Mouse (Mus musculus) CH12.LX (cell line): Measurements from ENCODE around the gene Dgcr6. TPM values are rescaled to one million over a fixed set of nuclear protein-coding genes. Genes with fewer than 3 reads are reported as not detected.

Experiments
- DNase-seq: peaks from one replicate; pipeline ENCODE4 v3.0.0-alpha.2; 2013; ENCODE audit errors: extremely low read depth
- H3K27ac ChIP-seq: 2 replicates; pipeline ENCODE4 v1.5.1; 2012; ENCODE audit warnings: low read depth, mild to moderate bottlenecking, control low read depth, moderate library complexity; ENCODE audit not compliant: insufficient read depth
- H3K27me3 ChIP-seq: replicated peaks from 2 replicates; pipeline ENCODE3; 2012; ENCODE audit warnings: inconsistent platforms
- H3K36me3 ChIP-seq, 2 experiments: replicated peaks in 1 of 2; 2 replicates each; pipeline versions ENCODE3 to v1.6.1; 2012; ENCODE audit warnings: inconsistent platforms in 1 of 2, low read length in 1 of 2, mild to moderate bottlenecking in 1 of 2, mixed read lengths in 1 of 2, moderate library complexity in 1 of 2; ENCODE audit not compliant: control insufficient read depth in 1 of 2, insufficient read depth in 1 of 2
- H3K4me1 ChIP-seq, 2 experiments: 2 replicates each; pipeline ENCODE4 v1.6.1; 2012; ENCODE audit warnings: inconsistent platforms in 1 of 2, moderate library complexity in 1 of 2; ENCODE audit not compliant: insufficient read depth in 2 of 2, control insufficient read depth in 1 of 2
- H3K4me2 ChIP-seq: 2 replicates; pipeline ENCODE4 v1.6.1; 2012; ENCODE audit warnings: low read depth, mild to moderate bottlenecking, control low read depth; ENCODE audit not compliant: poor library complexity, insufficient read depth, severe bottlenecking
- H3K4me3 ChIP-seq, 3 experiments: fragments of 150-350 bp in 1 of 3; sonication (generic) in 1 of 3; replicated peaks in 1 of 3; 2 replicates each; pipeline versions ENCODE3 to v1.5.1; 2011 to 2012; ENCODE audit warnings: low read depth in 2 of 3, low read length in 2 of 3, mild to moderate bottlenecking in 2 of 3, moderate library complexity in 2 of 3, control low read depth in 1 of 3, improper control_type of control experiment in 1 of 3, inconsistent platforms in 1 of 3, mixed read lengths in 1 of 3; ENCODE audit not compliant: poor library complexity in 1 of 3
- H3K79me2 ChIP-seq: replicated peaks from 2 replicates; pipeline ENCODE4 v1.6.1; 2012; ENCODE audit warnings: mild to moderate bottlenecking, moderate library complexity; ENCODE audit not compliant: control insufficient read depth, poor library complexity, insufficient read depth, severe bottlenecking; ENCODE audit errors: extremely low read depth
- H3K9ac ChIP-seq: 2 replicates; pipeline ENCODE4 v1.6.1; 2012; ENCODE audit warnings: low read depth, mild to moderate bottlenecking, control low read depth, moderate library complexity; ENCODE audit not compliant: insufficient read depth
- H3K9me3 ChIP-seq: replicated peaks from 2 replicates; pipeline ENCODE3; 2012; ENCODE audit warnings: low read length, inconsistent platforms, mixed read lengths
- BHLHE40 ChIP-seq: IDR thresholded peaks from 2 replicates; pipeline ENCODE4 v1.6.1; 2011; ENCODE audit warnings: mild to moderate bottlenecking, low read depth, low read length, improper control_type of control experiment
- CTCF ChIP-seq, 2 experiments: IDR thresholded peaks in 1 of 2; conservative IDR thresholded peaks in 1 of 2; 2 replicates each; pipeline ENCODE4 v1.5.1; 2011 to 2012; ENCODE audit warnings: low read depth in 2 of 2, low read length in 2 of 2, improper control_type of control experiment in 1 of 2, inconsistent platforms in 1 of 2, mild to moderate bottlenecking in 1 of 2, moderate library complexity in 1 of 2
- ELF1 ChIP-seq: IDR thresholded peaks from 2 replicates; pipeline ENCODE4 v1.6.1; 2014; ENCODE audit warnings: low read depth, mild to moderate bottlenecking, inconsistent platforms, low read length, improper control_type of control experiment
- EP300 ChIP-seq: IDR thresholded peaks from 2 replicates; pipeline ENCODE4 v1.6.1; 2011; ENCODE audit warnings: low read length, improper control_type of control experiment
- GABPA ChIP-seq: IDR thresholded peaks from 2 replicates; pipeline ENCODE4 v1.6.1; 2012; ENCODE audit warnings: low read depth, low read length, improper control_type of control experiment, inconsistent platforms; ENCODE audit not compliant: insufficient replicate concordance
- HCFC1 ChIP-seq: IDR thresholded peaks from 2 replicates; pipeline ENCODE4 v1.6.1; 2012; ENCODE audit warnings: low read depth, mild to moderate bottlenecking, inconsistent platforms, low read length, improper control_type of control experiment
- JUN ChIP-seq: IDR thresholded peaks from 2 replicates; pipeline ENCODE4 v1.6.1; 2011; ENCODE audit warnings: low read depth, mild to moderate bottlenecking, low read length, improper control_type of control experiment, moderate library complexity; ENCODE audit not compliant: insufficient read depth
- KAT2A ChIP-seq: IDR thresholded peaks from 2 replicates; pipeline ENCODE4 v1.6.1; 2012; ENCODE audit warnings: low read length, improper control_type of control experiment, inconsistent platforms; ENCODE audit not compliant: insufficient replicate concordance
- MAFK ChIP-seq: IDR thresholded peaks from 2 replicates; pipeline ENCODE4 v1.6.1; 2011; ENCODE audit warnings: low read length, improper control_type of control experiment; ENCODE audit not compliant: insufficient replicate concordance
- MAZ ChIP-seq: IDR thresholded peaks from 2 replicates; pipeline ENCODE4 v1.6.1; 2012; ENCODE audit warnings: low read depth, mild to moderate bottlenecking, inconsistent platforms, low read length, improper control_type of control experiment, moderate library complexity
- MYC ChIP-seq: IDR thresholded peaks from 2 replicates; pipeline ENCODE4 v1.6.1; 2011; ENCODE audit warnings: low read depth, mild to moderate bottlenecking, improper control_type of control experiment, low read length
- NELFE ChIP-seq: IDR thresholded peaks from 2 replicates; pipeline ENCODE4 v1.6.1; 2011; ENCODE audit warnings: low read depth, low read length, improper control_type of control experiment
- NRF1 ChIP-seq: IDR thresholded peaks from 2 replicates; pipeline ENCODE4 v1.6.1; 2014; ENCODE audit warnings: low read depth, mild to moderate bottlenecking, inconsistent platforms, low read length, improper control_type of control experiment, moderate library complexity
- PAX5 ChIP-seq: IDR thresholded peaks from 2 replicates; pipeline ENCODE4 v1.6.1; 2012; ENCODE audit warnings: low read length, inconsistent platforms, mixed read lengths
- POLR2A ChIP-seq: IDR thresholded peaks from 2 replicates; pipeline ENCODE4 v1.6.1; 2011; ENCODE audit warnings: low read depth, mild to moderate bottlenecking, improper control_type of control experiment, low read length
- RAD21 ChIP-seq: IDR thresholded peaks from 2 replicates; pipeline ENCODE4 v1.6.1; 2011; ENCODE audit warnings: low read depth, mild to moderate bottlenecking, low read length, improper control_type of control experiment, moderate library complexity
- RCOR1 ChIP-seq: conservative IDR thresholded peaks from 2 replicates; pipeline ENCODE4 v1.6.1; 2012; ENCODE audit warnings: low read depth, mild to moderate bottlenecking, inconsistent platforms, low read length, improper control_type of control experiment
- SMC3 ChIP-seq: IDR thresholded peaks from 2 replicates; pipeline ENCODE4 v1.6.1; 2011; ENCODE audit warnings: low read depth, low read length, improper control_type of control experiment
- TBP ChIP-seq: conservative IDR thresholded peaks from 2 replicates; pipeline ENCODE4 v1.6.1; 2011; ENCODE audit warnings: low read depth, low read length, improper control_type of control experiment
- UBTF ChIP-seq: IDR thresholded peaks from 2 replicates; pipeline ENCODE4 v1.6.1; 2012; ENCODE audit warnings: low read depth, mild to moderate bottlenecking, inconsistent platforms, low read length, improper control_type of control experiment, moderate library complexity
- USF1 ChIP-seq: IDR thresholded peaks from 2 replicates; pipeline ENCODE4 v1.6.1; 2014; ENCODE audit warnings: low read depth, mild to moderate bottlenecking, inconsistent platforms, low read length, improper control_type of control experiment
- ZC3H11A ChIP-seq: IDR thresholded peaks from 2 replicates; pipeline ENCODE4 v1.6.1; 2012; ENCODE audit warnings: low read depth, mild to moderate bottlenecking, inconsistent platforms, low read length, improper control_type of control experiment
- ZNF384 ChIP-seq: IDR thresholded peaks from 2 replicates; pipeline ENCODE4 v1.6.1; 2012; ENCODE audit warnings: low read depth, low read length, improper control_type of control experiment, inconsistent platforms
- dilution Hi-C: fragments of 300-500 bp; cut with MboI; formaldehyde crosslinking; loops from 2 replicates; pipeline ENCODE4 v1.14.3; 2020; ENCODE audit warnings: low sequenced_read_pairs; ENCODE audit not compliant: extremely low pct_unique_long_range_greater_than_20kb, extremely low pct_ligation_motif_present
- in situ Hi-C: fragments of 300-500 bp; cut with MboI; formaldehyde crosslinking; loops from 3 replicates; pipeline ENCODE4 v1.14.3; 2019; ENCODE audit warnings: low sequenced_read_pairs, low pct_ligation_motif_present, low pct_unique_long_range_greater_than_20kb, mixed read lengths
- polyA plus RNA-seq: library from polyadenylated mRNA; unstranded; fragments of >175 nt; gene quantifications from 2 replicates; pipeline ENCODE4 v1.2.1, GENCODE M21; 2012; ENCODE audit warnings: low read depth; ENCODE audit not compliant: insufficient read length
- total RNA-seq, 2 experiments: library from RNA; depleted of rRNA; stranded (reverse); fragments of 300-350 nt in 1 of 2; fragments of >200 nt in 1 of 2; gene quantifications; 2 replicates each; pipeline ENCODE4 v1.2.3; 2012 to 2014

The Dgcr6 gene
- total and polyA plus RNA-seq, 3 experiments, result 13.0 to 41.5 (median 32.4) TPM

GRCm38 (mm10) chr16:18027371-18027770, 25.3 kb upstream of the Dgcr6 start:
- in situ Hi-C loops, result no loop called here
- DNase-seq, result no peak
- Histone ChIP-seq H3K9ac (no peak overlapping the region), H3K4me3 (no peak overlapping the region), H3K79me2 (no peaks in the 10 kb centered on the region), H3K4me2 (no peak overlapping the region), H3K36me3 (no peaks in the 10 kb centered on the region), H3K27ac (no peak overlapping the region), H3K9me3 (no peaks in the 10 kb centered on the region), H3K4me1 (no peaks in the 10 kb centered on the region), H3K27me3 (peaks cover 84% of the 10 kb centered on the region)
- dilution Hi-C loops, result no loop called here
- TF ChIP-seq BHLHE40 (no peak), NRF1 (no peak), HCFC1 (no peak), RCOR1 (no peak), TBP (no peak), KAT2A (no peak), UBTF (no peak), RAD21 (no peak), ELF1 (no peak), MAFK (no peak), ZNF384 (no peak), NELFE (no peak), ZC3H11A (no peak), USF1 (no peak), POLR2A (no peak), JUN (no peak), EP300 (no peak), GABPA (no peak), PAX5 (no peak)

- no peak overlapping the region for H3K27ac ChIP-seq
- H3K4me2 ChIP-seq, result no peak overlapping the region
- dilution Hi-C loops, result no loop called here
- H3K36me3 ChIP-seq, result no peaks in the 10 kb centered on the region
- H3K27me3 ChIP-seq, result peaks cover 77% of the 10 kb centered on the region
- no peaks in the 10 kb centered on the region for H3K79me2 ChIP-seq
- H3K4me1 ChIP-seq, result peaks cover 5 to 7% of the 10 kb centered on the region in 2 experiments
- H3K4me3 ChIP-seq, result no peak overlapping the region
- in situ Hi-C loops, result no loop called here
- TF ChIP-seq MAZ (no peak), NRF1 (no peak), RAD21 (peak; percentile 74), SMC3 (peak; percentile 51), MYC (no peak), CTCF (conservative IDR thresholded peaks at IDR 0.05 in 1 of 2, IDR thresholded peaks at IDR 0.05 in 1 of 2; ENCODE audit: low read depth in 2 of 2, low read length in 2 of 2) (peak in 1 of 2 experiments; percentile 80; a peak in 3 of 4 replicates)
- no peak overlapping the region for H3K9ac ChIP-seq
- no peaks in the 10 kb centered on the region for H3K9me3 ChIP-seq
- DNase-seq, result peak; percentile 36
Observed at GRCm38 (mm10) chr16:18031752-18032151, 20.9 kb upstream of the Dgcr6 start.
